Mouse (Mus musculus): ENCODE measurements around the gene Nav3. TPM values are rescaled to one million over a fixed set of nuclear protein-coding genes. Genes with fewer than 3 reads are reported as not detected.
"Not testable (repeated sequence)": the region's sequence is repeated elsewhere in the genome, so short reads cannot be mapped to it uniquely, and the experiment has no call there.

The Nav3 gene
- polyA plus RNA-seq, 1 experiment: 0.30 TPM

GRCm38 (mm10) chr10:110417003-110417402, 39.0 kb downstream of the Nav3 start:
- Histone ChIP-seq H3K27ac (ENCODE audit: insufficient read depth, low read depth, low read length) (no peak overlapping the region), H3K4me1 (ENCODE audit: control insufficient read depth, insufficient read depth, insufficient read length, low read length) (no peaks in the 10 kb centered on the region), H3K36me3 (ENCODE audit: control insufficient read depth, insufficient read depth, low read length) (no peaks in the 10 kb centered on the region), H3K27me3 (ENCODE audit: control insufficient read depth, insufficient read depth, low read length) (no peaks in the 10 kb centered on the region), H3K4me3 (ENCODE audit: low read depth, low read length) (no peak overlapping the region)
- TF ChIP-seq POLR2A (IDR thresholded peaks at IDR 0.05; ENCODE audit: low read depth, low read length): no peak
- TF ChIP-seq CTCF (IDR thresholded peaks at IDR 0.05; ENCODE audit: extremely low read depth, insufficient read length, insufficient replicate concordance, low read depth, low read length): no peak
- WGBS: 40% methylated on average over 5 of the region's 5 CpGs

GRCm38 (mm10) chr10:110415624-110416023, 40.4 kb downstream of the Nav3 start:
- 62% methylated on average over 3 of the region's 3 CpGs for WGBS
- H3K27ac ChIP-seq (ENCODE audit: insufficient read depth, low read depth, low read length): no peak overlapping the region
- no peak overlapping the region for H3K4me3 ChIP-seq (ENCODE audit: low read depth, low read length)
- TF ChIP-seq POLR2A (IDR thresholded peaks at IDR 0.05; ENCODE audit: low read depth, low read length) (no peak), CTCF (IDR thresholded peaks at IDR 0.05; ENCODE audit: extremely low read depth, insufficient read length, insufficient replicate concordance, low read depth, low read length) (no peak)
- no peaks in the 10 kb centered on the region for H3K27me3 ChIP-seq (ENCODE audit: control insufficient read depth, insufficient read depth, low read length)
- H3K36me3 ChIP-seq (ENCODE audit: control insufficient read depth, insufficient read depth, low read length): no peaks in the 10 kb centered on the region
- H3K4me1 ChIP-seq (ENCODE audit: control insufficient read depth, insufficient read depth, insufficient read length, low read length): no peaks in the 10 kb centered on the region

- TF ChIP-seq POLR2A (IDR thresholded peaks at IDR 0.05; ENCODE audit: low read depth, low read length) (no peak), CTCF (IDR thresholded peaks at IDR 0.05; ENCODE audit: extremely low read depth, insufficient read length, insufficient replicate concordance, low read depth, low read length) (no peak)
- Histone ChIP-seq H3K4me1 (ENCODE audit: control insufficient read depth, insufficient read depth, insufficient read length, low read length) (no peaks in the 10 kb centered on the region), H3K27ac (ENCODE audit: insufficient read depth, low read depth, low read length) (no peak overlapping the region), H3K4me3 (ENCODE audit: low read depth, low read length) (no peak overlapping the region), H3K36me3 (ENCODE audit: control insufficient read depth, insufficient read depth, low read length) (no peaks in the 10 kb centered on the region), H3K27me3 (ENCODE audit: control insufficient read depth, insufficient read depth, low read length) (no peaks in the 10 kb centered on the region)
- 79% methylated on average over 11 of the region's 11 CpGs for WGBS
These were observed 42.6 kb downstream of the Nav3 start for GRCm38 (mm10) chr10:110413281-110413897.

- Histone ChIP-seq H3K27me3 (ENCODE audit: control insufficient read depth, insufficient read depth, low read length) (no peaks in the 10 kb centered on the region), H3K4me1 (ENCODE audit: control insufficient read depth, insufficient read depth, insufficient read length, low read length) (no peaks in the 10 kb centered on the region), H3K36me3 (ENCODE audit: control insufficient read depth, insufficient read depth, low read length) (no peaks in the 10 kb centered on the region), H3K27ac (ENCODE audit: insufficient read depth, low read depth, low read length) (no peak overlapping the region), H3K4me3 (ENCODE audit: low read depth, low read length) (no peak overlapping the region)
- WGBS: 82% methylated on average over 2 of the region's 2 CpGs
- no peak for TF ChIP-seq CTCF (IDR thresholded peaks at IDR 0.05; ENCODE audit: extremely low read depth, insufficient read length, insufficient replicate concordance, low read depth, low read length)
- TF ChIP-seq POLR2A (IDR thresholded peaks at IDR 0.05; ENCODE audit: low read depth, low read length): no peak
These were observed 53.1 kb downstream of the Nav3 start for GRCm38 (mm10) chr10:110402950-110403349.

GRCm38 (mm10) chr10:110400642-110401041, 55.4 kb downstream of the Nav3 start:
- 81% methylated on average over 6 of the region's 6 CpGs for WGBS
- Histone ChIP-seq H3K4me3 (ENCODE audit: low read depth, low read length) (no peak overlapping the region), H3K36me3 (ENCODE audit: control insufficient read depth, insufficient read depth, low read length) (no peaks in the 10 kb centered on the region), H3K27me3 (ENCODE audit: control insufficient read depth, insufficient read depth, low read length) (no peaks in the 10 kb centered on the region), H3K4me1 (ENCODE audit: control insufficient read depth, insufficient read depth, insufficient read length, low read length) (no peaks in the 10 kb centered on the region), H3K27ac (ENCODE audit: insufficient read depth, low read depth, low read length) (no peak overlapping the region)
- TF ChIP-seq CTCF (IDR thresholded peaks at IDR 0.05; ENCODE audit: extremely low read depth, insufficient read length, insufficient replicate concordance, low read depth, low read length) (no peak), POLR2A (IDR thresholded peaks at IDR 0.05; ENCODE audit: low read depth, low read length) (no peak)

- Histone ChIP-seq H3K27me3 (ENCODE audit: control insufficient read depth, insufficient read depth, low read length) (no peaks in the 10 kb centered on the region), H3K27ac (ENCODE audit: insufficient read depth, low read depth, low read length) (no peak overlapping the region), H3K4me1 (ENCODE audit: control insufficient read depth, insufficient read depth, insufficient read length, low read length) (no peaks in the 10 kb centered on the region), H3K36me3 (ENCODE audit: control insufficient read depth, insufficient read depth, low read length) (no peaks in the 10 kb centered on the region), H3K4me3 (ENCODE audit: low read depth, low read length) (no peak overlapping the region)
- TF ChIP-seq POLR2A (IDR thresholded peaks at IDR 0.05; ENCODE audit: low read depth, low read length) (no peak), CTCF (IDR thresholded peaks at IDR 0.05; ENCODE audit: extremely low read depth, insufficient read length, insufficient replicate concordance, low read depth, low read length) (no peak)
- WGBS: 87% methylated on average over 3 of the region's 3 CpGs
These were observed 57.4 kb downstream of the Nav3 start for GRCm38 (mm10) chr10:110398643-110399042.

GRCm38 (mm10) chr10:110386476-110387197, 69.4 kb downstream of the Nav3 start:
- TF ChIP-seq CTCF (IDR thresholded peaks at IDR 0.05; ENCODE audit: extremely low read depth, insufficient read length, insufficient replicate concordance, low read depth, low read length) (no peak), POLR2A (IDR thresholded peaks at IDR 0.05; ENCODE audit: low read depth, low read length) (no peak)
- WGBS: 94% methylated on average over 6 of the region's 6 CpGs

GRCm38 (mm10) chr10:110383506-110384229, 72.3 kb downstream of the Nav3 start:
- not testable (repeated sequence) for H3K4me1 ChIP-seq (ENCODE audit: control insufficient read depth, insufficient read depth, insufficient read length, low read length); H3K27ac ChIP-seq (ENCODE audit: insufficient read depth, low read depth, low read length); H3K27me3 ChIP-seq (ENCODE audit: control insufficient read depth, insufficient read depth, low read length); H3K4me3 ChIP-seq (ENCODE audit: low read depth, low read length); H3K36me3 ChIP-seq (ENCODE audit: control insufficient read depth, insufficient read depth, low read length)
- WGBS: 85% methylated on average over 5 of the region's 5 CpGs

More at GRCm38 (mm10) chr10:110386476-110387197, 69.4 kb downstream of the Nav3 start:
- H3K4me3 ChIP-seq (ENCODE audit: low read depth, low read length): no peak overlapping the region
- H3K4me1 ChIP-seq (ENCODE audit: control insufficient read depth, insufficient read depth, insufficient read length, low read length): no peaks in the 10 kb centered on the region
- no peak overlapping the region for H3K27ac ChIP-seq (ENCODE audit: insufficient read depth, low read depth, low read length)
- H3K27me3 ChIP-seq (ENCODE audit: control insufficient read depth, insufficient read depth, low read length): no peaks in the 10 kb centered on the region
- no peaks in the 10 kb centered on the region for H3K36me3 ChIP-seq (ENCODE audit: control insufficient read depth, insufficient read depth, low read length)
